Mouse (Mus musculus) cortical plate, adult 2 months (tissue): ENCODE measurements at regions not wholly inside any gene's neighbourhood (a gene's known extent, or its start where the extent isn't known, plus 50 kb on each side); places are given as distances from the start of the nearest gene placed in this dataset.

Source experiments
- CTCF ChIP-seq: fragments of 200-500 bp; IDR thresholded peaks from 2 replicates; pipeline ENCODE4 v1.5.1; 2011; ENCODE audit warnings: mild to moderate bottlenecking, control low read depth, low read length; ENCODE audit not compliant: insufficient read depth; ENCODE audit errors: extremely low read depth
- POLR2A ChIP-seq: fragments of 200-500 bp; IDR thresholded peaks from 2 replicates; pipeline ENCODE4 v1.6.1; 2011; ENCODE audit warnings: mild to moderate bottlenecking, low read length, control low read depth; ENCODE audit not compliant: insufficient read depth; ENCODE audit errors: extremely low read depth

DNA sequence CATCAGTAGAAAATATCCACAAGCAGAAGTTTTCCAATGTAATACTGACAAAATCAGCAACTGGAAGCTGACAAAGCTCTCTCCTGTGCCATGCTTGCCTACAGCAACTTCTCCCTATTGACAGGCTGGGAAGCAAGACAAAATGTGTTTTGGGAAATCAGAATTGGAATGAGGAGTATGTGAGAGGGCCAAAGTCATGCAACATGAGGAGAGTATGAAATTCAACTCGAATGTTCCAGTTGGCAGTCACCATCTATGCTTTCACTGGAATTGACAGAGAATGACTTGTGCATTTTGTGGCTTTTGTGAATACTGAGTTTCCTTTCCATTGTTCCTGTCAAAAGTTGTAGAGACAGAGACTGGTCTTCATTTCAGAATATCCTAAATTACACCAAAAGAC, 409.7 kb downstream of the Car8 start:
- no peak for TF ChIP-seq POLR2A
- TF ChIP-seq CTCF: no peak
